Mouse (Mus musculus) C2C12 (cell line): Measurements from ENCODE around the gene Sema4d. TPM values are rescaled to one million over a fixed set of nuclear protein-coding genes. Genes with fewer than 3 reads are reported as not detected.

ENCODE experiments used
- H3K27me3 ChIP-seq: one replicate; pipeline ENCODE4 v1.6.1; 2011; ENCODE audit not compliant: control insufficient read depth, insufficient read depth, insufficient read length
- H3K36me3 ChIP-seq: one replicate; pipeline ENCODE4 v1.6.1; 2011; ENCODE audit not compliant: control insufficient read depth, insufficient read depth
- H3K4me3 ChIP-seq: one replicate; pipeline ENCODE4 v1.5.1; 2011; ENCODE audit warnings: mild to moderate bottlenecking, control low read depth; ENCODE audit not compliant: poor library complexity, insufficient read depth, severe bottlenecking
- H3K79me2 ChIP-seq: one replicate; pipeline ENCODE4 v1.6.1; 2011; ENCODE audit not compliant: control insufficient read depth, insufficient read depth
- H3K79me3 ChIP-seq: one replicate; pipeline ENCODE4 v1.6.1; 2011; ENCODE audit warnings: low read depth, control low read depth
- H3ac ChIP-seq: one replicate; pipeline ENCODE3; 2011; ENCODE audit warnings: low read depth; ENCODE audit not compliant: control insufficient read depth, insufficient read length
- CEBPB ChIP-seq: IDR thresholded peaks from one replicate; pipeline ENCODE4 v1.6.1; 2011; ENCODE audit warnings: low read depth, mild to moderate bottlenecking, control low read depth, moderate library complexity
- CTCF ChIP-seq: IDR thresholded peaks from one replicate; pipeline ENCODE4 v1.5.1; 2011; ENCODE audit not compliant: control insufficient read depth, insufficient read depth, insufficient read length
- FOSL1 ChIP-seq: IDR thresholded peaks from one replicate; pipeline ENCODE4 v1.8.0; 2011; ENCODE audit warnings: mild to moderate bottlenecking, low read length; ENCODE audit not compliant: poor library complexity, insufficient read depth, severe bottlenecking
- MAX ChIP-seq: IDR thresholded peaks from one replicate; pipeline ENCODE4 v1.6.1; 2011; ENCODE audit warnings: mild to moderate bottlenecking, control low read depth
- MYOD1 ChIP-seq: IDR thresholded peaks from one replicate; pipeline ENCODE4 v1.6.1; 2011; ENCODE audit warnings: low read depth; ENCODE audit not compliant: control insufficient read depth, insufficient read length
- MYOG ChIP-seq: IDR thresholded peaks from one replicate; pipeline ENCODE4 v1.6.1; 2011; ENCODE audit not compliant: control insufficient read depth, insufficient read length; ENCODE audit errors: extremely low read depth
- USF1 ChIP-seq: IDR thresholded peaks from one replicate; pipeline ENCODE4 v1.6.1; 2011; ENCODE audit warnings: low read depth, mild to moderate bottlenecking, control low read depth, moderate library complexity
- polyA plus RNA-seq: library from polyadenylated mRNA; unstranded; fragments of >200 nt; fragmentation: generic; extraction: Trizol; gene quantifications from one replicate; pipeline ENCODE4 v1.2.1, GENCODE M21; 2012; ENCODE audit warnings: missing spikeins

Gene Sema4d
- polyA plus RNA-seq, 1 experiment: 0.20 TPM

DNA sequence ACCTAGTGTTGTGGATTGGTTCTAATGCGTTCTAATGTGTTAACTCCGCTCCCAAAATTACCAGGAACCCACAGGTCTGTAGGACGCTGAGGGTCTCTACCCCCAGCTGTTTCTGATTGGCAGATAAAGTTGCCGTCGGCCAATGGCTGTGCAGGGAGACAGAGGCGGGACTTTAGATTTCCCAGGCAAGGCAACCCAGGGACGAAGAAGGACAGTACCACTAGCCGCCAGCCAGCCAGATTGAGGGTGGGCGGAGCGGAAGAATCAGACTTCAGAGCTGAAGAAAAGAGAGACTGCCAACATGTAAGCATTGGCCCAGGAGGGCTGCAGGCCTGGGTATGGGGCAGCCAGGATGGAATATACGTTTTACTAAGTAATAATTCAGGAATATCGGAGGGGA is 14.6 kb upstream of the Sema4d start:
- H3ac ChIP-seq: no peak overlapping the region
- H3K79me3 ChIP-seq: no peaks in the 10 kb centered on the region
- peaks cover 7% of the 10 kb centered on the region for H3K27me3 ChIP-seq
- H3K36me3 ChIP-seq: no peaks in the 10 kb centered on the region
- no peaks in the 10 kb centered on the region for H3K79me2 ChIP-seq
- TF ChIP-seq MAX (no peak), USF1 (no peak), MYOD1 (no peak), FOSL1 (no peak), CTCF (no peak), MYOG (no peak), CEBPB (no peak)
- no peak overlapping the region for H3K4me3 ChIP-seq

DNA sequence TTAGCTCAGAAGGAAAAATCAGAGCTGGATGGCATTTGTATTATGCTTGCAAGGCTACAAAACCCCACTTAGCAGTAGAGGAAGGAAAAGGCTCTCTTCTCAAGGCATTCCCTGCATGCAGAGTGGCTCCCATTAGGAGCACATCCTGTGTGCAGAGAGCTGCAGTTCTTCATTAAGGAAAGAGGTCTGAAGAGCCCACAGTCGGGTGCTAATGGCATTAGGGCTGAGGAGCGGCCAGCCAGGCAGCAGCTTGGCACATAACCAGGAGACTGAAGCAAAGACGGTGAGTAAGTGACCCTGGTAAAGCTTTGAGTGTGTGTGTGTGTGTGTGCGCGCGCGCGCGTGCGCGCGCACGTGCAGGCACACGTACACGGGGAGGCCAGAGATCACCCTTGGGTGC is 12.7 kb upstream of the Sema4d start:
- H3K79me3 ChIP-seq: no peaks in the 10 kb centered on the region
- H3ac ChIP-seq: no peak overlapping the region
- no peaks in the 10 kb centered on the region for H3K79me2 ChIP-seq
- TF ChIP-seq FOSL1: no peak
- no peak for TF ChIP-seq CEBPB
- no peak for TF ChIP-seq MYOD1
- no peak for TF ChIP-seq CTCF
- no peak for TF ChIP-seq MYOG
- peaks cover 7% of the 10 kb centered on the region for H3K27me3 ChIP-seq
- H3K4me3 ChIP-seq: no peak overlapping the region
- H3K36me3 ChIP-seq: no peaks in the 10 kb centered on the region

DNA sequence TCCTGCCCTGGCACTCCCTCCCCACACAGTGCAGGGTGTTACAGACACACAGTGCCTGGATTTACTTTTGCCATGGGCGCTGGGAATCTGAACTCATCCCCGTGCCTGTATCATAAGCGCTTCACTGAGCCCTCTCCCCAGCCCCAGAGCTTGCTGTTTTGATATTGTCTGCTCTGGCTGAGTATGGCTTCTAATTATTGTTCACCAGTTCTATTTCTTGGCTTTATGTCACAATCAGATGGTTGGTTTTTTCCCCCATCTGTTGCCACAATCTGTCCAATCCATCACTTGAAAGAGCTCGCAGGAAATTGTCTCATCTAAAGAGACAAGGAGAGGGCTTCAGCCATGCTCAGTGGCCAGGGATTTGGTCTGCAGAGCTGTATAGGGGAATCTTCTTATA is 12.1 kb upstream of the Sema4d start:
- Histone ChIP-seq H3K4me3 (no peak overlapping the region), H3K79me2 (no peaks in the 10 kb centered on the region), H3ac (no peak overlapping the region), H3K79me3 (no peaks in the 10 kb centered on the region), H3K27me3 (peaks cover 7% of the 10 kb centered on the region), H3K36me3 (no peaks in the 10 kb centered on the region)
- no peak for TF ChIP-seq CTCF
- no peak for TF ChIP-seq FOSL1

DNA sequence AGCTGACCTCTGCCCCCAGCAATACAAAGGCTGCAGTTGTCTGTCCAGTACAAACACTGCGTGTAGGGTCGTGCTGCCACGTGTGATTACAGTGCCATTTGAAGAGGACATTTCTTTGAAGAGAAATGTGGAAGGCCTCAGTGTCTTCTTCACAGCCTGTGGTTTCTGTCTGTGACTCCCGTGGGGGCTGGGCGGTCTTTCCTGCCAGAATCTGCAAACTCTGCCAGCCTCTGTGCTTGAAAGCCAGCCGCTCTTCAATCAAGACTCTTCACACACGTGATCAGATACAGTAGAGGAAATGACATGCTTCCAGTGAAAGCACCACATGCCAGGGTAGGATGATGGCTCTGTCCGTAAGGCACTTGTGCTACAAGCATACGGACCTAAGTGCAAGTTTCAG is 7.4 kb upstream of the Sema4d start:
- H3K36me3 ChIP-seq: no peaks in the 10 kb centered on the region
- no peak overlapping the region for H3ac ChIP-seq
- H3K79me2 ChIP-seq: no peaks in the 10 kb centered on the region
- peaks cover 14% of the 10 kb centered on the region for H3K27me3 ChIP-seq
- H3K79me3 ChIP-seq: no peaks in the 10 kb centered on the region
- no peak overlapping the region for H3K4me3 ChIP-seq
- no peak for TF ChIP-seq MYOD1
- no peak for TF ChIP-seq CEBPB
- no peak for TF ChIP-seq MYOG
- no peak for TF ChIP-seq MAX
- TF ChIP-seq CTCF: no peak
- no peak for TF ChIP-seq FOSL1
- no peak for TF ChIP-seq USF1

DNA sequence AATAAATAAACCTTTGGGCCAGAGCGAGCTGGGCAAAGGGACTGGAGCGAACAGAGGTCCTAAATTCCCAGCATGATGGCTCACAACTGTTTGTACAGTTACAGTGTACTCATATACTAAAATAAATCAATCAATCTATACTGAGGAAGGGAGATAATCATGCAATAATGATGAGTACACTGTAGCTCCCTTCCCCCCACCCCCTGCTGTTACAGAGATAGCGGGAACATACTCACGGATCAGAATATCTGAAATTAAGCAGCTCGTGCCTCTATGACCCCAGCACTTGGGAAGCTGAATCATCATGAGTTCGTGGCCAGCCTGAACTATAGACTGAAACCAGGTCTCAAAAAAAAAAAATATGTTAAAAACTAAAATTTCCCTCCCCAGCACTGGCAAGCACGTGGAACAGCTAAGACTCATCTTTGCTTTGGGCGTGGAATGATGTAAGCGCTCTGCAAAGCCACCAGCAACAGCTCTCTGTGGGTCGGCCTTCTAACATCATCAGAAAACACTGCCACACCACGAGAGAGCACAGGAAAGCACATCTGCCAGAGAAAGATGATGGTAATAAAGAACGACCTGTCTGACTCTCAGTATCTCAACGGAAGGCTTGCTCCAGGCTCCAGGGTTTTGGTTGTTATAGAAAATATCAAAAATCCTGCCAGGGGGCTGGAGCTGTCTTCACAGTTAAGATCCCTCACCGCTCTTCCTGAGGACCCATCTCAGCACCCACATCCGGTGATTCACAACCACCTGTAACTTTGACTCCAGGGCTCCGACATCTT is 6.4 kb upstream of the Sema4d start:
- H3K4me3 ChIP-seq: no peak overlapping the region
- H3K36me3 ChIP-seq: no peaks in the 10 kb centered on the region
- no peaks in the 10 kb centered on the region for H3K79me2 ChIP-seq
- H3ac ChIP-seq: no peak overlapping the region
- TF ChIP-seq MYOG (no peak), FOSL1 (no peak), CTCF (no peak), MAX (no peak), USF1 (no peak), CEBPB (no peak), MYOD1 (no peak)
- no peaks in the 10 kb centered on the region for H3K79me3 ChIP-seq
- peaks cover 16% of the 10 kb centered on the region for H3K27me3 ChIP-seq
